Mouse (Mus musculus) hindbrain, embryonic 10.5 days (tissue): ENCODE results near the gene Fam160a2. TPM values are rescaled to one million over a fixed set of nuclear protein-coding genes. Genes with fewer than 3 reads are reported as not detected.
"Not testable (repeated sequence)": the region's sequence is repeated elsewhere in the genome, so short reads cannot be mapped to it uniquely, and the experiment has no call there.

Experiments
- DNase-seq: peaks from one replicate; pipeline ENCODE4 v3.0.0-alpha.2; 2017; ENCODE audit warnings: low spot score
- H3K27ac ChIP-seq: fragments of 300-500 bp; sonication (generic); 2 replicates; pipeline ENCODE4 v1.5.1; 2016; ENCODE audit warnings: mild to moderate bottlenecking, moderate library complexity
- H3K27me3 ChIP-seq: fragments of 300-500 bp; sonication (generic); 2 replicates; pipeline ENCODE4 v1.6.1; 2016; ENCODE audit warnings: mild to moderate bottlenecking; ENCODE audit not compliant: poor library complexity, insufficient read depth, severe bottlenecking
- H3K36me3 ChIP-seq: fragments of 300-500 bp; sonication (generic); 2 replicates; pipeline ENCODE4 v1.6.1; 2016; ENCODE audit warnings: mild to moderate bottlenecking, moderate library complexity
- H3K4me1 ChIP-seq: fragments of 300-500 bp; sonication (generic); replicated peaks from 2 replicates; pipeline ENCODE4 v1.6.1; 2016; ENCODE audit warnings: mild to moderate bottlenecking
- H3K4me3 ChIP-seq: fragments of 300-500 bp; sonication (generic); 2 replicates; pipeline ENCODE4 v1.5.1; 2016; ENCODE audit warnings: mild to moderate bottlenecking, moderate library complexity
- H3K9me3 ChIP-seq: fragments of 300-500 bp; sonication (generic); 2 replicates; pipeline ENCODE4 v1.6.1; 2016; ENCODE audit warnings: mild to moderate bottlenecking, moderate library complexity
- WGBS: fragments of 180-500 bp; shearing (Covaris S2); methylation state at CpG from one replicate; pipeline ENCODE4 v1.1.7; 2016; 5-methylcytosine and 5-hydroxymethylcytosine counted together
- polyA plus RNA-seq: library from polyadenylated mRNA; unstranded; fragments of >200 nt; fragmentation: Nextera tagmentation; extraction: Ambion mirVana; gene quantifications from 2 replicates; pipeline ENCODE4 v1.2.1, GENCODE M21; 2016

Fam160a2 gene
- polyA plus RNA-seq, 1 experiment from 2014 or later = 39.9 TPM

GRCm38 (mm10) chr7:105416529-105416928, 16.7 kb upstream of the Fam160a2 start:
- H3K4me1 ChIP-seq = no peaks in the 10 kb centered on the region
- H3K27me3 ChIP-seq = no peaks in the 10 kb centered on the region
- no peak overlapping the region for H3K4me3 ChIP-seq
- 90% methylated on average over 7 of the region's 7 CpGs for WGBS
- DNase-seq = no peak
- no peaks in the 10 kb centered on the region for H3K9me3 ChIP-seq
- H3K27ac ChIP-seq = no peak overlapping the region
- H3K36me3 ChIP-seq = no peaks in the 10 kb centered on the region

- H3K27ac ChIP-seq = no peak overlapping the region
- H3K4me1 ChIP-seq = no peaks in the 10 kb centered on the region
- no peak overlapping the region for H3K4me3 ChIP-seq
- H3K27me3 ChIP-seq = no peaks in the 10 kb centered on the region
- 66% methylated on average over 6 of the region's 6 CpGs for WGBS
- no peak for DNase-seq
- H3K9me3 ChIP-seq = no peaks in the 10 kb centered on the region
- no peaks in the 10 kb centered on the region for H3K36me3 ChIP-seq
Observed at GRCm38 (mm10) chr7:105414385-105414784, 14.5 kb upstream of the Fam160a2 start.

GRCm38 (mm10) chr7:105411874-105412632, 12.2 kb upstream of the Fam160a2 start:
- not testable (repeated sequence) for H3K9me3 ChIP-seq, H3K27ac ChIP-seq, H3K4me1 ChIP-seq, H3K27me3 ChIP-seq, H3K36me3 ChIP-seq, H3K4me3 ChIP-seq
- DNase-seq = peak; percentile 78
- WGBS = 62% methylated on average over 8 of the region's 8 CpGs

- no peak for DNase-seq
- no peak overlapping the region for H3K4me3 ChIP-seq
- no peaks in the 10 kb centered on the region for H3K27me3 ChIP-seq
- no peaks in the 10 kb centered on the region for H3K9me3 ChIP-seq
- H3K4me1 ChIP-seq = no peaks in the 10 kb centered on the region
- no peak overlapping the region for H3K27ac ChIP-seq
- 79% methylated on average over 1 of the region's 1 CpGs for WGBS
- H3K36me3 ChIP-seq = no peaks in the 10 kb centered on the region
Observed at GRCm38 (mm10) chr7:105406322-105406721, 6.5 kb upstream of the Fam160a2 start.

GRCm38 (mm10) chr7:105404268-105404667, 4.4 kb upstream of the Fam160a2 start, which contains the start of gene Cnga4:
Gene Cnga4, plus strand, starts transcription at chr7:105404568.
- no peaks in the 10 kb centered on the region for H3K36me3 ChIP-seq
- no peak within 1 kb of the TSS for H3K27ac ChIP-seq
- DNase-seq = no peak
- H3K4me1 ChIP-seq = peaks cover 11% of the 10 kb centered on the region
- 74% methylated on average over 5 of the region's 5 CpGs for whole genome bisulfite sequencing
- H3K27me3 ChIP-seq = no peaks in the 10 kb centered on the region
- H3K4me3 ChIP-seq = no peak within 1 kb of the TSS
- H3K9me3 ChIP-seq = no peaks in the 10 kb centered on the region

GRCm38 (mm10) chr7:105399058-105399934, 558 bp downstream of the Fam160a2 start:
- WGBS = 3% methylated on average over 25 of the region's 25 CpGs
- no peaks in the 10 kb centered on the region for H3K27me3 ChIP-seq
- peaks cover 22% of the 10 kb centered on the region for H3K4me1 ChIP-seq
- no peak for DNase-seq
- peaks cover 14% of the 10 kb centered on the region for H3K36me3 ChIP-seq
- no peaks in the 10 kb centered on the region for H3K9me3 ChIP-seq
- H3K27ac ChIP-seq = peak overlapping the region; percentile 93
- H3K4me3 ChIP-seq = peak overlapping the region; percentile 88

- Histone ChIP-seq H3K27me3 (no peaks in the 10 kb centered on the region), H3K4me3 (no peak overlapping the region), H3K9me3 (no peaks in the 10 kb centered on the region), H3K27ac (no peak overlapping the region), H3K4me1 (peaks cover 22% of the 10 kb centered on the region), H3K36me3 (peaks cover 16% of the 10 kb centered on the region)
- DNase-seq = no peak
Observed at GRCm38 (mm10) chr7:105396126-105396525, 3.7 kb downstream of the Fam160a2 start.

- peaks cover 19% of the 10 kb centered on the region for H3K36me3 ChIP-seq
- H3K27me3 ChIP-seq = no peaks in the 10 kb centered on the region
- no peaks in the 10 kb centered on the region for H3K9me3 ChIP-seq
- peaks cover 14% of the 10 kb centered on the region for H3K4me1 ChIP-seq
- DNase-seq = no peak
- H3K27ac ChIP-seq = no peak overlapping the region
- no peak overlapping the region for H3K4me3 ChIP-seq
Observed at GRCm38 (mm10) chr7:105395131-105395820, 4.6 kb downstream of the Fam160a2 start.

GRCm38 (mm10) chr7:105394606-105395005, 5.2 kb downstream of the Fam160a2 start:
- 87% methylated on average over 1 of the region's 1 CpGs for WGBS
- no peak overlapping the region for H3K27ac ChIP-seq
- H3K4me1 ChIP-seq = peaks cover 14% of the 10 kb centered on the region
- no peak for DNase-seq
- H3K9me3 ChIP-seq = no peaks in the 10 kb centered on the region
- H3K4me3 ChIP-seq = no peak overlapping the region
- no peaks in the 10 kb centered on the region for H3K27me3 ChIP-seq
- H3K36me3 ChIP-seq = peaks cover 25% of the 10 kb centered on the region

- no peak for DNase-seq
- Histone ChIP-seq H3K9me3 (no peaks in the 10 kb centered on the region), H3K27ac (no peak overlapping the region), H3K27me3 (no peaks in the 10 kb centered on the region), H3K4me3 (no peak overlapping the region), H3K36me3 (peaks cover 60% of the 10 kb centered on the region), H3K4me1 (no peaks in the 10 kb centered on the region)
- 93% methylated on average over 2 of the region's 2 CpGs for whole genome bisulfite sequencing
Observed at GRCm38 (mm10) chr7:105390236-105390635, 9.6 kb downstream of the Fam160a2 start.

- no peaks in the 10 kb centered on the region for H3K27me3 ChIP-seq
- peaks cover 78% of the 10 kb centered on the region for H3K36me3 ChIP-seq
- no peak overlapping the region for H3K27ac ChIP-seq
- no peak overlapping the region for H3K4me3 ChIP-seq
- no peaks in the 10 kb centered on the region for H3K4me1 ChIP-seq
- no peak for DNase-seq
- no peaks in the 10 kb centered on the region for H3K9me3 ChIP-seq
- WGBS = 91% methylated on average over 2 of the region's 2 CpGs
Observed at GRCm38 (mm10) chr7:105387696-105388095, 12.2 kb downstream of the Fam160a2 start.

- no peak overlapping the region for H3K27ac ChIP-seq
- 92% methylated on average over 3 of the region's 3 CpGs for WGBS
Observed at GRCm38 (mm10) chr7:105380329-105380728, 19.5 kb downstream of the Fam160a2 start.

GRCm38 (mm10) chr7:105374866-105375265, 25.0 kb downstream of the Fam160a2 start, which contains the start of gene Gm5901:
Gene Gm5901, plus strand, starts transcription at chr7:105375038.
- WGBS = 91% methylated on average over 1 of the region's 1 CpGs
- DNase-seq = no peak
- Histone ChIP-seq H3K36me3 (peaks cover 82% of the 10 kb centered on the region), H3K27ac (no peak within 1 kb of the TSS), H3K9me3 (no peaks in the 10 kb centered on the region), H3K4me1 (no peaks in the 10 kb centered on the region), H3K4me3 (no peak within 1 kb of the TSS), H3K27me3 (no peaks in the 10 kb centered on the region)

More at GRCm38 (mm10) chr7:105380329-105380728, 19.5 kb downstream of the Fam160a2 start:
- Histone ChIP-seq H3K4me3 (no peak overlapping the region), H3K9me3 (no peaks in the 10 kb centered on the region), H3K27me3 (no peaks in the 10 kb centered on the region), H3K4me1 (no peaks in the 10 kb centered on the region), H3K36me3 (peaks cover 100% of the 10 kb centered on the region)
- no peak for DNase-seq
